In the genomic region with DNA sequence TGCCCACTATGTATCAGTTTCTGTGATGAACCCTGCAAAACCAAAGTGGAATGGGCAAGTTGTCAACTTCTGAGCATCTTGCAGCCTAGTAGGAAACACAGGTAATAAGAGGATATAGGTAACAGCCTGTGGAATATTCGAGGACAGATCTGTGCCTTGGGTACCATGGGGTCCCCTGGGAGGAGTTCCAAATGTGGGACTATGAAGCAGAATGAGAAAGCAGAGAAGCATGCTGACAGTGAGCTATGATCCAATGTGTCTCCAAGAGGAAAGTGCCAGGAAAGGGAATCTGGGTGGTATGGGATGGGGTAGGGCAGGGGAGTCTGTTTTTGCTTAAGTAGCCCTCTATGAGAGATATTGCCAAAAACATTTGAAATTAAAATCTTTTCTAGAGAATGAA, we compare ENCODE assay signal across 20 mouse cellular contexts. TPM values are rescaled to one million over a fixed set of nuclear protein-coding genes. Genes with fewer than 3 reads are reported as not detected.
"Had no signal": no experiment of that assay in that cellular context is flagged by ENCODE, and none has a peak within 500 bp of the region (broad histone marks: within the 10 kb centered on the region; RNA-seq: fewer than 3 reads in every experiment).

No protein-coding gene starts in this region.

- H3K27me3 ChIP-seq: midbrain, embryonic 12.5 days; neural tube, embryonic 13.5 days; neural tube, embryonic 15.5 days had no signal

- DNase-seq: lung, embryonic 14.5 days; lung, postnatal 10 days; lung, postnatal 4 days; midbrain, embryonic 14.5 days; retina, postnatal 1 day; right cerebral cortex, adult 18-20 months; right cerebral cortex, postnatal 25 days; right cerebral cortex, postnatal 4 days; spleen, adult 18-20 months; thymus, adult 18-20 months; thymus, postnatal 14 days; thymus, postnatal 36 days had no signal

- H3K27ac ChIP-seq: midbrain, embryonic 10.5 days; midbrain, embryonic 12.5 days; neural tube, embryonic 13.5 days; neural tube, embryonic 15.5 days had no signal

- H3K4me1 ChIP-seq: neural tube, embryonic 13.5 days; neural tube, embryonic 15.5 days had no signal

- H3K9ac ChIP-seq: lung, embryonic 14.5 days; midbrain, embryonic 12.5 days; neural tube, embryonic 13.5 days; neural tube, embryonic 15.5 days had no signal

- ATAC-seq: midbrain, embryonic 16.5 days had no signal

- H3K36me3 ChIP-seq: midbrain, embryonic 10.5 days; midbrain, embryonic 12.5 days; neural tube, embryonic 13.5 days; neural tube, embryonic 15.5 days had no signal

- H3K4me3 ChIP-seq: midbrain, embryonic 10.5 days; midbrain, embryonic 12.5 days; myocyte; neural tube, embryonic 13.5 days; neural tube, embryonic 15.5 days had no signal

- H3K9me3 ChIP-seq: midbrain, embryonic 10.5 days; midbrain, embryonic 12.5 days; neural tube, embryonic 13.5 days; neural tube, embryonic 15.5 days had no signal

- H3K4me2 ChIP-seq: lung, embryonic 14.5 days; midbrain, embryonic 12.5 days; neural tube, embryonic 13.5 days; neural tube, embryonic 15.5 days had no signal

RNA-seq across cellular contexts. Expression of a gene that starts 16.6 kb away (rescaled TPM):
- total RNA-seq: megakaryocyte, adult 5-6 weeks; megakaryocyte-erythroid progenitor cell, adult 5-6 weeks had no signal
- polyA plus RNA-seq: myocyte had no signal
